Mouse (Mus musculus): ENCODE measurements around the gene Lmln. TPM values are rescaled to one million over a fixed set of nuclear protein-coding genes. Genes with fewer than 3 reads are reported as not detected.

Gene Lmln
- 1.3 TPM for polyA plus RNA-seq (2017; shearing (Covaris generic))

GRCm38 (mm10) chr16:33062024-33062681, at the start of gene Lmln:
Gene Lmln, plus strand, starts transcription at chr16:33062521.

GRCm38 (mm10) chr16:33056095-33056785, 6.1 kb upstream of the Lmln start, which contains the start of the genes Iqcg and Rpl35a:
Gene Iqcg, minus strand, starts transcription at chr16:33056218.
Gene Rpl35a, plus strand, starts transcription at chr16:33056453.

Other genes starting within 250 kb of the Lmln start
- gene Fyttd1, start 185.0 kb upstream of the Lmln start, polyA plus RNA-seq (2017; shearing (Covaris generic)), result 62.3 TPM
- 11.1 TPM for gene Rubcn, start 184.8 kb upstream of the Lmln start, polyA plus RNA-seq (2017; shearing (Covaris generic))
- gene Lrch3, start 148.4 kb upstream of the Lmln start, polyA plus RNA-seq (2017; shearing (Covaris generic)), result 70.9 TPM
- gene Iqcg, start 6.3 kb upstream of the Lmln start, polyA plus RNA-seq (2017; shearing (Covaris generic)), result 1.4 TPM
- 658 TPM for gene Rpl35a, start 6.1 kb upstream of the Lmln start, polyA plus RNA-seq (2017; shearing (Covaris generic))
- 21.9 TPM for gene Osbpl11, start 122.5 kb downstream of the Lmln start, polyA plus RNA-seq (2017; shearing (Covaris generic))
- 71.1 TPM for gene Snx4, start 188.9 kb downstream of the Lmln start, polyA plus RNA-seq (2017; shearing (Covaris generic))